Mouse (Mus musculus) neural tube, embryonic 13.5 days (tissue): ENCODE measurements around the gene Ugt2b5. TPM values are rescaled to one million over a fixed set of nuclear protein-coding genes. Genes with fewer than 3 reads are reported as not detected.
"Not testable (repeated sequence)": the region's sequence is repeated elsewhere in the genome, so short reads cannot be mapped to it uniquely, and the experiment has no call there.

Experiments used
- ATAC-seq: fragments of 200-750 bp; cut with Nextera tagmentation; 2 replicates; pipeline ENCODE4 v1.8.0; 2017; ENCODE audit warnings: low read depth, mild to moderate bottlenecking, moderate TSS enrichment, moderate library complexity
- H3K27ac ChIP-seq: fragments of 300-500 bp; sonication (generic); replicated peaks from 2 replicates; pipeline ENCODE4 v1.5.1; 2015; ENCODE audit warnings: moderate library complexity, mild to moderate bottlenecking, inconsistent platforms
- H3K27me3 ChIP-seq: fragments of 300-500 bp; sonication (generic); 2 replicates; pipeline ENCODE4 v1.6.1; 2015; ENCODE audit warnings: mild to moderate bottlenecking, inconsistent platforms
- H3K36me3 ChIP-seq: fragments of 300-500 bp; sonication (generic); 2 replicates; pipeline ENCODE4 v1.6.1; 2015; ENCODE audit warnings: mild to moderate bottlenecking, inconsistent platforms
- H3K4me1 ChIP-seq: fragments of 300-500 bp; sonication (generic); replicated peaks from 2 replicates; pipeline ENCODE4 v1.6.1; 2015; ENCODE audit warnings: inconsistent platforms
- H3K4me2 ChIP-seq: fragments of 300-500 bp; sonication (generic); 2 replicates; pipeline ENCODE4 v1.6.1; 2015; ENCODE audit warnings: inconsistent platforms, mild to moderate bottlenecking, moderate library complexity
- H3K4me3 ChIP-seq: fragments of 300-500 bp; sonication (generic); 2 replicates; pipeline ENCODE4 v1.5.1; 2015; ENCODE audit warnings: mild to moderate bottlenecking, inconsistent platforms
- H3K9ac ChIP-seq: fragments of 300-500 bp; sonication (generic); 2 replicates; pipeline ENCODE4 v1.6.1; 2015; ENCODE audit warnings: moderate library complexity, mild to moderate bottlenecking, inconsistent platforms
- H3K9me3 ChIP-seq: fragments of 300-500 bp; sonication (generic); 2 replicates; pipeline ENCODE4 v1.6.1; 2016; ENCODE audit warnings: inconsistent platforms
- WGBS: fragments of 180-500 bp; shearing (Covaris S2); methylation state at CpG from one replicate; pipeline ENCODE4 v1.1.7; 2015; 5-methylcytosine and 5-hydroxymethylcytosine counted together
- polyA plus RNA-seq: library from polyadenylated mRNA; unstranded; fragments of >200 nt; fragmentation: Nextera tagmentation; extraction: Ambion mirVana; gene quantifications from 2 replicates; pipeline ENCODE4 v1.2.1, GENCODE M21; 2015

Ugt2b5 gene
- polyA plus RNA-seq = not detected in 2 replicates

GRCm38 (mm10) chr5:87140196-87140595 lies at the start of gene Ugt2b5:
TSS of gene Ugt2b5 (minus strand) at chr5:87140318.
- not testable (repeated sequence) for ATAC-seq, H3K4me1 ChIP-seq

GRCm38 (mm10) chr5:87175780-87176179 lies 35.7 kb upstream of the Ugt2b5 start:
- ATAC-seq = not testable (repeated sequence)

More at GRCm38 (mm10) chr5:87140196-87140595, at the start of gene Ugt2b5:
- not testable (repeated sequence) for H3K9ac ChIP-seq, H3K9me3 ChIP-seq, H3K4me3 ChIP-seq, H3K36me3 ChIP-seq, H3K27ac ChIP-seq, H3K4me2 ChIP-seq, H3K27me3 ChIP-seq
- 93% methylated on average over 1 of the region's 2 CpGs for WGBS

DNA sequence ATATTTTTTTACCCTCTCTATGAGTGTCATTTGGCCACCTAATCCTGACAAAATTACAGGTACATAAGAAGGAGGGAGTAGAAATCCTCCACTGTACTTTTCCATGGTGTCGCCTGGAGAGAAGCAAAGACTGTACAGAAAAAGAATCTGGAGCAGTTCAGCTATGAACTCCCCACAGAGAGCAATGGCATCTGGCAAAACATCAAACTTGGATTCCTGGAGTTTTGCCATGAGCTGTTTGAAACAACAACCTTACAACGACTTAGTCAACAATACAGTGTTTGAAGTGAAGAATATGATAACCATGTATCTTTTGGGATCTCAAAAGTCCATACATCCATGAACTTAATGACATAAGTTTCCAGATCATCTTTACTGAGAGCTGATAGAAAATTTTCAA lies 34.6 kb upstream of the Ugt2b5 start:
- no peak for ATAC-seq
- H3K27ac ChIP-seq = no peak overlapping the region
- H3K36me3 ChIP-seq = no peaks in the 10 kb centered on the region
- H3K27me3 ChIP-seq = no peaks in the 10 kb centered on the region
- 81% methylated on average over 2 of the region's 2 CpGs for WGBS
- H3K4me1 ChIP-seq = no peaks in the 10 kb centered on the region
- H3K9ac ChIP-seq = no peak overlapping the region
- H3K9me3 ChIP-seq = no peaks in the 10 kb centered on the region
- H3K4me2 ChIP-seq = no peak overlapping the region
- H3K4me3 ChIP-seq = no peak overlapping the region

More at GRCm38 (mm10) chr5:87175780-87176179, 35.7 kb upstream of the Ugt2b5 start:
- H3K4me1 ChIP-seq, H3K4me2 ChIP-seq, H3K4me3 ChIP-seq, H3K27me3 ChIP-seq, H3K27ac ChIP-seq, H3K9ac ChIP-seq, H3K36me3 ChIP-seq, H3K9me3 ChIP-seq: not testable (repeated sequence)
- 53% methylated on average over 2 of the region's 2 CpGs for WGBS

- no peak overlapping the region for H3K27ac ChIP-seq
- no peak overlapping the region for H3K9ac ChIP-seq
- WGBS = 83% methylated on average over 8 of the region's 8 CpGs
- no peaks in the 10 kb centered on the region for H3K4me1 ChIP-seq
- no peak for ATAC-seq
- no peak overlapping the region for H3K4me3 ChIP-seq
- H3K4me2 ChIP-seq = no peak overlapping the region
- no peaks in the 10 kb centered on the region for H3K36me3 ChIP-seq
- H3K9me3 ChIP-seq = no peaks in the 10 kb centered on the region
- no peaks in the 10 kb centered on the region for H3K27me3 ChIP-seq
These were observed 7.8 kb upstream of the Ugt2b5 start for GRCm38 (mm10) chr5:87147741-87148454.

DNA sequence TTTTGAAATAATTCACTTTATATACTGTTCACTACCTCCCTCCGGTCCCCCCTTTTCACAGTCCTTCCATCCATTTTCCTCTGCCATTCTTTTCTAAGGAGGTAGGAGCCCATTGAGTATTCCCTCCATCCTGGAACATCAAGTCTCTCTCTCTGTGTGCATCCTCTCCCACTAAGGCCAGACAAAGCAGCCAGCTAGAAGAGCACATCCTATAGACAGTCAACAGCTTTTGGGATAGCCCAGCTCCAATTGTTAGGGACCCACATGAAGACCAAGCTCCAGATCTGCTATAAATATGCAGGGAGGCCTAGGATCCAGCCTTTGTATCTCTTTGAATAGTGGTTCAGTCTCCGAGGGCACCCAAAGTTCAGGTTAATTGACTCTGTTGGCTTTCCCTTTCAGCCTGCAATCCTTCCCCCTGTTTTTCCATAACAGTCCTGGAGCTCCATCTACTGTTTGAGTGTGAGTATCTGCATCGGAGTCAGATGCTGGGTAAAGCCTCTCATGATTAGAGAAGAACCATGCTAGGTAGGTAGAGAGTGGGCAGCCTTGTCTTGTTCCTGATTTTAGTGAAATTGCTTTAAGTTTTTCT lies 2.8 kb upstream of the Ugt2b5 start:
- 35% methylated on average over 3 of the region's 3 CpGs for WGBS
- H3K4me1 ChIP-seq = no peaks in the 10 kb centered on the region
- no peaks in the 10 kb centered on the region for H3K36me3 ChIP-seq
- no peak overlapping the region for H3K4me3 ChIP-seq
- no peak for ATAC-seq
- no peak overlapping the region for H3K4me2 ChIP-seq
- H3K27ac ChIP-seq = no peak overlapping the region
- no peak overlapping the region for H3K9ac ChIP-seq
- H3K27me3 ChIP-seq = no peaks in the 10 kb centered on the region
- no peaks in the 10 kb centered on the region for H3K9me3 ChIP-seq

DNA sequence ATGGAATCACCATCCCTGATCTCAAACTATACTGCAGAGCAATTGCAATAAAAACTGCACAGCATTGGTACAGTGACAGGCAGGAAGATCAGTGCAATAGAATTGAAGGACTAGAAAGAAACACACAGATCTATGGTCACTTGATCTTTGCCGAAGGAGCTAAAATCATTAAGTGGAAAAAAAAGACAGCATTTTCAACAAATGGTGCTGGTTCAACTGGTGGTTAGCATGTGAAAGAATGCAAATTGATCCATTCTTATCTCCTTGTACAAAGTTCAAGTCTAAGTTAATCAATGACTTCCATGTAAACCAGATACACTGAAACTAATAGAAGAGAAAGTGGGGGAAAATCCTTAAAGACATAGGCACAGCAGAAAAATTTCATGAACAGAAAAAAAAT lies 36.4 kb downstream of the Ugt2b5 start:
- H3K4me3 ChIP-seq, H3K4me2 ChIP-seq, H3K27me3 ChIP-seq, ATAC-seq, H3K9ac ChIP-seq, H3K4me1 ChIP-seq, H3K27ac ChIP-seq, H3K9me3 ChIP-seq, H3K36me3 ChIP-seq: not testable (repeated sequence)
- 90% methylated on average over 1 of the region's 1 CpGs for WGBS

DNA sequence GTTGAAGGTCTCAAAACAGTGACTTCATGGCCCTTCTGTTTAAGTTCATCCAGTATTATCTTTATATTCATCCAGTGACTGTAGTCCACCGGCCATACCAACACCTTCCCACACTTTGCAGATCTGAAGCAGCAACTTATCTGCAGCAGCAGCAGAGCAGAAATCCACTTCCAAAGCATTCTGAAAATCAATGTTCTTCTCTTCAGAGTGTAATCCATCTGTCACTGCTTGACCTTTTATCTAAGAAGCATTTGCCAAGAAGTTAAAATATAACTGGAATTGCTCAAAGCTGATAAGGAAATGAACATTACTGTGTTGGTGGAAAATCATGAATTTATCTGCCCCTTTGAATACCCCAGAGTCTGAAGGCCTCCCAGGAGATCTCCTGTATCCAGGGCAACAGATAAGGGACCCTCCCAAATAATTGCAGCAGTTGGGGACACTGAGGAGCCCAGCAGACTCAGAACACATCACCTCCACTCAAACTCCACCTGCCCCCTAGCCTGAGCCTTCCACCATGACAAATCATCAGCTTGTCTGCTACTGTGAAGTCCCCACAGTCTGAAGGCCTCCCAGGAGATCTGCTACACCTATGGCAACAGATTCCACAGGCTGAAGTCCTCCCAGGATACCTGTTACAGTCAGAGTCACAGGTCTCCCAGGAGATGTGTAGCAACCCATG lies 47.6 kb downstream of the Ugt2b5 start, which contains the start of gene Ugt2b36:
Gene Ugt2b36 (minus strand): TSS at position 210 of the 682 bp plus-strand sequence.
- H3K9ac ChIP-seq = no peak within 1 kb of the TSS
- H3K4me2 ChIP-seq = no peak within 1 kb of the TSS
- no peak for ATAC-seq
- H3K9me3 ChIP-seq = no peaks in the 10 kb centered on the region
- H3K4me3 ChIP-seq = no peak within 1 kb of the TSS
- no peaks in the 10 kb centered on the region for H3K4me1 ChIP-seq
- no peak within 1 kb of the TSS for H3K27ac ChIP-seq
- H3K36me3 ChIP-seq = no peaks in the 10 kb centered on the region
- 97% methylated on average over 1 of the region's 1 CpGs for WGBS
- no peaks in the 10 kb centered on the region for H3K27me3 ChIP-seq

- no peak overlapping the region for H3K4me3 ChIP-seq
These were observed 49.0 kb downstream of the Ugt2b5 start for GRCm38 (mm10) chr5:87091111-87091510.

DNA sequence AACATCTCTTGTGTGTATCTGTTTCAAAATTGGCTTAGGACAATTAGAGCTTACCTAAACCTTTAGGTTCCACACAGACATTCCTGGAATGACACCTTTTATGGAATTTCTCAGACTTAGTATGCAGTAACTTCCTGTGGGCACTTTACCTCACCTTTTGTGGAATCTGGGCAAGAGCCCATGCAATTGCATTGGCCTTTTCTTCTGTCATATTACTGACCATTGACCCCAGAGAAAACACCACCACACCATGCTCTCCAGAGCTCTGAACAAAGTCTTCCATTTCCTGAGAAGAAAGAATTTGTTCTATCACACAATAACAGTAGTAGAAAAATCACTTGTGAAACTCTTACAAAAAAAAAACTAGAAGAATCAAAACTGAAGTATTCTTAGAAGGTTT lies 50.9 kb downstream of the Ugt2b5 start:
- H3K9me3 ChIP-seq = no peaks in the 10 kb centered on the region
- H3K4me1 ChIP-seq = no peaks in the 10 kb centered on the region
- no peak overlapping the region for H3K9ac ChIP-seq
- ATAC-seq = no peak
- no peak overlapping the region for H3K4me2 ChIP-seq
- no peaks in the 10 kb centered on the region for H3K36me3 ChIP-seq
- no peak overlapping the region for H3K4me3 ChIP-seq
- H3K27ac ChIP-seq = no peak overlapping the region
- no peaks in the 10 kb centered on the region for H3K27me3 ChIP-seq

More at GRCm38 (mm10) chr5:87091111-87091510, 49.0 kb downstream of the Ugt2b5 start:
- Histone ChIP-seq H3K4me2 (no peak overlapping the region), H3K36me3 (no peaks in the 10 kb centered on the region), H3K9ac (no peak overlapping the region), H3K9me3 (no peaks in the 10 kb centered on the region), H3K4me1 (no peaks in the 10 kb centered on the region), H3K27me3 (no peaks in the 10 kb centered on the region), H3K27ac (no peak overlapping the region)
- no peak for ATAC-seq

DNA sequence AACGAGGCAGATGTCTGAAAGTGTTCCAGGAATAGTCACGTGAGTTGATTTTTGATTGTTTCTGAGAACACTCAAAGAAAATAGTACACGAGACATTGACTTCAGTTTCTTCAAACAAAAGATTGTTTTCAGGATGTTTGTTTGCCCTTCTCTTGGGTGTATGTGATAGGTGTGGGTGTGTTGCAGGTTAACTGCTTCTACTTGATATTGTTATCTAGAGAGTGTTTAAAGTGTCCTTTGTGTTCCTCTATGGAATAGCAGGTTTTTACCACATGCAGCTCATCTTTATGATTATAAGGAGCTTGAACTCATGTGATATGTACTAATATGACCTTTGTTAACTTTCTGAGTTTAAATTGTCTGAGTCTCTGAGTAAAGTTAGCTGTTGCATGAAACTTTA lies 53.8 kb downstream of the Ugt2b5 start:
- Histone ChIP-seq H3K9ac (no peak overlapping the region), H3K4me2 (no peak overlapping the region), H3K27ac (no peak overlapping the region), H3K9me3 (no peaks in the 10 kb centered on the region), H3K36me3 (no peaks in the 10 kb centered on the region), H3K27me3 (no peaks in the 10 kb centered on the region), H3K4me1 (no peaks in the 10 kb centered on the region), H3K4me3 (no peak overlapping the region)
- 85% methylated on average over 3 of the region's 3 CpGs for WGBS
- ATAC-seq = no peak
